Mouse (Mus musculus) lung, postnatal 0 days (tissue): Measurements from ENCODE around the gene Hip1r.

Source experiments
- CTCF ChIP-seq: IDR thresholded peaks from 2 replicates; pipeline ENCODE4 v1.5.1; 2016; ENCODE audit warnings: antibody characterized with exemption, mild to moderate bottlenecking
- EP300 ChIP-seq: IDR thresholded peaks from 2 replicates; pipeline ENCODE4 v1.6.1; 2016; ENCODE audit warnings: antibody characterized with exemption, mild to moderate bottlenecking, control low read depth

- TF ChIP-seq CTCF = no peak
- TF ChIP-seq EP300 = no peak
These were observed 48.3 kb downstream of the Hip1r start for GRCm38 (mm10) chr5:124021701-124022100.
